Mouse (Mus musculus): Measurements from ENCODE around the gene Atp8a2.

GRCm38 (mm10) chr14:60196884-60197283 is at the start of gene Atp8a2:
- TF ChIP-seq POLR2A (IDR thresholded peaks at IDR 0.05; ENCODE audit: insufficient read length, low read depth) (no peak), CEBPB (IDR thresholded peaks at IDR 0.05; ENCODE audit: insufficient read depth, poor library complexity, severe bottlenecking) (no peak), MAX (IDR thresholded peaks at IDR 0.05; ENCODE audit: low read depth) (no peak), POLR2AphosphoS2 (IDR thresholded peaks at IDR 0.05; ENCODE audit: insufficient read length, low read depth) (no peak)

All from myocyte (in vitro differentiated cells).